Mouse (Mus musculus): ENCODE measurements around the gene 2310061N02Rik. TPM values are rescaled to one million over a fixed set of nuclear protein-coding genes. Genes with fewer than 3 reads are reported as not detected.

The 2310061N02Rik gene
- polyA plus RNA-seq, 1 experiment from 2014 or later: not detected

GRCm38 (mm10) chr16:88710757-88711156, 3.0 kb upstream of the 2310061N02Rik start:
- ATAC-seq (replicated peaks; ENCODE audit: low FRiP score) (0 out of 2 replicates have a peak, but pooled peaks have one; percentile 7), DNase-seq (ENCODE audit: low spot score) (no peak)
- no peaks in the 10 kb centered on the region for H3K36me3 ChIP-seq (ENCODE audit: control insufficient read depth, insufficient read depth, low read length)
- H3K27me3 ChIP-seq (replicated peaks; ENCODE audit: control insufficient read depth, insufficient read depth, low read length): no peaks in the 10 kb centered on the region
- no peak overlapping the region for H3K4me3 ChIP-seq (ENCODE audit: low read depth, low read length)
- no peak overlapping the region for H3K4me2 ChIP-seq
- H3K9me3 ChIP-seq (ENCODE audit: control insufficient read depth, low read length): no peaks in the 10 kb centered on the region
- WGBS: 68% methylated on average over 4 of the region's 4 CpGs
- H3K27ac ChIP-seq (ENCODE audit: low read depth, low read length): no peak overlapping the region
- no peak overlapping the region for H3K9ac ChIP-seq (ENCODE audit: low read depth, low read length)
- no peaks in the 10 kb centered on the region for H3K4me1 ChIP-seq (replicated peaks; ENCODE audit: control insufficient read depth, insufficient read depth, low read length)

GRCm38 (mm10) chr16:88701072-88701864, 6.5 kb downstream of the 2310061N02Rik start:
- Histone ChIP-seq H3K4me1 (replicated peaks; ENCODE audit: control insufficient read depth, insufficient read depth, low read length) (no peaks in the 10 kb centered on the region), H3K4me3 (ENCODE audit: low read depth, low read length) (no peak overlapping the region), H3K9me3 (ENCODE audit: control insufficient read depth, low read length) (no peaks in the 10 kb centered on the region), H3K27me3 (replicated peaks; ENCODE audit: control insufficient read depth, insufficient read depth, low read length) (no peaks in the 10 kb centered on the region), H3K36me3 (ENCODE audit: control insufficient read depth, insufficient read depth, low read length) (no peaks in the 10 kb centered on the region), H3K4me2 (no peak overlapping the region), H3K9ac (ENCODE audit: low read depth, low read length) (no peak overlapping the region), H3K27ac (ENCODE audit: low read depth, low read length) (no peak overlapping the region)
- DNase-seq (ENCODE audit: low spot score) (no peak), ATAC-seq (replicated peaks; ENCODE audit: low FRiP score) (no peak)
- WGBS: 58% methylated on average over 4 of the region's 4 CpGs

GRCm38 (mm10) chr16:88696256-88696655, 11.5 kb downstream of the 2310061N02Rik start:
- no peaks in the 10 kb centered on the region for H3K4me1 ChIP-seq (replicated peaks; ENCODE audit: control insufficient read depth, insufficient read depth, low read length)
- H3K9ac ChIP-seq (ENCODE audit: low read depth, low read length): no peak overlapping the region
- H3K27me3 ChIP-seq (replicated peaks; ENCODE audit: control insufficient read depth, insufficient read depth, low read length): no peaks in the 10 kb centered on the region
- WGBS: 78% methylated on average over 4 of the region's 4 CpGs
- H3K4me2 ChIP-seq: no peak overlapping the region
- H3K27ac ChIP-seq (ENCODE audit: low read depth, low read length): no peak overlapping the region
- ATAC-seq (replicated peaks; ENCODE audit: low FRiP score): no peak
- no peaks in the 10 kb centered on the region for H3K36me3 ChIP-seq (ENCODE audit: control insufficient read depth, insufficient read depth, low read length)
- no peaks in the 10 kb centered on the region for H3K9me3 ChIP-seq (ENCODE audit: control insufficient read depth, low read length)
- H3K4me3 ChIP-seq (ENCODE audit: low read depth, low read length): no peak overlapping the region
- DNase-seq (ENCODE audit: low spot score): no peak

GRCm38 (mm10) chr16:88681282-88681681, 26.5 kb downstream of the 2310061N02Rik start:
- H3K36me3 ChIP-seq (ENCODE audit: control insufficient read depth, insufficient read depth, low read length): no peaks in the 10 kb centered on the region
- 68% methylated on average over 2 of the region's 2 CpGs for WGBS
- no peak for ATAC-seq (replicated peaks; ENCODE audit: low FRiP score)

GRCm38 (mm10) chr16:88679099-88679498, 28.7 kb downstream of the 2310061N02Rik start:
- Histone ChIP-seq H3K4me2 (no peak overlapping the region), H3K36me3 (ENCODE audit: control insufficient read depth, insufficient read depth, low read length) (no peaks in the 10 kb centered on the region), H3K4me3 (ENCODE audit: low read depth, low read length) (no peak overlapping the region), H3K9ac (ENCODE audit: low read depth, low read length) (no peak overlapping the region), H3K27ac (ENCODE audit: low read depth, low read length) (no peak overlapping the region), H3K9me3 (ENCODE audit: control insufficient read depth, low read length) (no peaks in the 10 kb centered on the region), H3K4me1 (replicated peaks; ENCODE audit: control insufficient read depth, insufficient read depth, low read length) (no peaks in the 10 kb centered on the region), H3K27me3 (replicated peaks; ENCODE audit: control insufficient read depth, insufficient read depth, low read length) (no peaks in the 10 kb centered on the region)
- ATAC-seq (replicated peaks; ENCODE audit: low FRiP score): no peak
- WGBS: 74% methylated on average over 6 of the region's 6 CpGs
- no peak for DNase-seq (ENCODE audit: low spot score)

More at GRCm38 (mm10) chr16:88681282-88681681, 26.5 kb downstream of the 2310061N02Rik start:
- Histone ChIP-seq H3K9me3 (ENCODE audit: control insufficient read depth, low read length) (no peaks in the 10 kb centered on the region), H3K27ac (ENCODE audit: low read depth, low read length) (no peak overlapping the region), H3K27me3 (replicated peaks; ENCODE audit: control insufficient read depth, insufficient read depth, low read length) (no peaks in the 10 kb centered on the region), H3K4me3 (ENCODE audit: low read depth, low read length) (no peak overlapping the region), H3K9ac (ENCODE audit: low read depth, low read length) (no peak overlapping the region), H3K4me2 (no peak overlapping the region), H3K4me1 (replicated peaks; ENCODE audit: control insufficient read depth, insufficient read depth, low read length) (no peaks in the 10 kb centered on the region)
- DNase-seq (ENCODE audit: low spot score): no peak

- Histone ChIP-seq H3K4me2 (no peak within 1 kb of the TSS), H3K9ac (ENCODE audit: low read depth, low read length) (no peak within 1 kb of the TSS), H3K27ac (ENCODE audit: low read depth, low read length) (no peak within 1 kb of the TSS), H3K4me1 (replicated peaks; ENCODE audit: control insufficient read depth, insufficient read depth, low read length) (no peaks in the 10 kb centered on the region), H3K27me3 (replicated peaks; ENCODE audit: control insufficient read depth, insufficient read depth, low read length) (no peaks in the 10 kb centered on the region), H3K9me3 (ENCODE audit: control insufficient read depth, low read length) (no peaks in the 10 kb centered on the region), H3K4me3 (ENCODE audit: low read depth, low read length) (no peak within 1 kb of the TSS), H3K36me3 (ENCODE audit: control insufficient read depth, insufficient read depth, low read length) (no peaks in the 10 kb centered on the region)
- no peak for ATAC-seq (replicated peaks; ENCODE audit: low FRiP score)
- no peak for DNase-seq (ENCODE audit: low spot score)
- 87% methylated on average over 4 of the region's 4 CpGs for WGBS
These were observed 36.2 kb downstream of the 2310061N02Rik start, which contains the start of gene Krtap27-1 for GRCm38 (mm10) chr16:88671571-88671970. TSS of gene Krtap27-1 (minus strand) at chr16:88671671.

- Histone ChIP-seq H3K4me1 (replicated peaks; ENCODE audit: control insufficient read depth, insufficient read depth, low read length) (no peaks in the 10 kb centered on the region), H3K27ac (ENCODE audit: low read depth, low read length) (no peak overlapping the region), H3K27me3 (replicated peaks; ENCODE audit: control insufficient read depth, insufficient read depth, low read length) (no peaks in the 10 kb centered on the region), H3K36me3 (ENCODE audit: control insufficient read depth, insufficient read depth, low read length) (no peaks in the 10 kb centered on the region), H3K4me2 (no peak overlapping the region), H3K9me3 (ENCODE audit: control insufficient read depth, low read length) (no peaks in the 10 kb centered on the region), H3K4me3 (ENCODE audit: low read depth, low read length) (no peak overlapping the region), H3K9ac (ENCODE audit: low read depth, low read length) (no peak overlapping the region)
- ATAC-seq (replicated peaks; ENCODE audit: low FRiP score) (no peak), DNase-seq (ENCODE audit: low spot score) (no peak)
- 37% methylated on average over 1 of the region's 1 CpGs for WGBS
These were observed 50.3 kb downstream of the 2310061N02Rik start for GRCm38 (mm10) chr16:88657426-88657825.
